Mouse (Mus musculus) intestine, embryonic 16.5 days (tissue): ENCODE data around the gene N4bp2. TPM values are rescaled to one million over a fixed set of nuclear protein-coding genes. Genes with fewer than 3 reads are reported as not detected.

ENCODE experiments used
- ATAC-seq: fragments of 200-750 bp; cut with Nextera tagmentation; 2 replicates; pipeline ENCODE4 v1.8.0; 2017; ENCODE audit warnings: moderate TSS enrichment, moderate library complexity
- H3K27ac ChIP-seq: fragments of 300-500 bp; sonication (generic); 2 replicates; pipeline ENCODE4 v1.5.1; 2014; ENCODE audit warnings: mild to moderate bottlenecking, low read length
- H3K27me3 ChIP-seq: fragments of 300-500 bp; sonication (generic); replicated peaks from 2 replicates; pipeline ENCODE4 v1.6.1; 2014; ENCODE audit warnings: low read length, control low read depth, mixed read lengths; ENCODE audit not compliant: control insufficient read depth, insufficient read depth
- H3K36me3 ChIP-seq: fragments of 300-500 bp; sonication (generic); 2 replicates; pipeline ENCODE4 v1.6.1; 2014; ENCODE audit warnings: low read length, control low read depth; ENCODE audit not compliant: control insufficient read depth, insufficient read depth
- H3K4me1 ChIP-seq: fragments of 300-500 bp; sonication (generic); 2 replicates; pipeline ENCODE4 v1.6.1; 2014; ENCODE audit warnings: low read length, control low read depth, mixed read lengths; ENCODE audit not compliant: control insufficient read depth, insufficient read depth
- H3K4me2 ChIP-seq: fragments of 300-500 bp; sonication (generic); 2 replicates; pipeline ENCODE4 v1.6.1; 2014; ENCODE audit warnings: low read depth, low read length, control low read depth
- H3K4me3 ChIP-seq: fragments of 300-500 bp; sonication (generic); 2 replicates; pipeline ENCODE4 v1.5.1; 2014; ENCODE audit warnings: mild to moderate bottlenecking, low read length
- H3K9ac ChIP-seq: fragments of 300-500 bp; sonication (generic); 2 replicates; pipeline ENCODE4 v1.6.1; 2014; ENCODE audit warnings: low read depth, low read length
- H3K9me3 ChIP-seq: fragments of 300-500 bp; sonication (generic); 2 replicates; pipeline ENCODE4 v1.6.1; 2016; ENCODE audit warnings: low read length, control low read depth; ENCODE audit not compliant: control insufficient read depth
- WGBS: fragments of 180-500 bp; shearing (Covaris S2); extraction: QIAGEN DNeasy Blood & Tissue Kit; methylation state at CpG from one replicate; pipeline ENCODE4 v1.1.7; 2014; 5-methylcytosine and 5-hydroxymethylcytosine counted together
- polyA plus RNA-seq: library from polyadenylated mRNA; unstranded; fragments of >200 nt; fragmentation: Nextera tagmentation; extraction: Ambion mirVana; gene quantifications from 2 replicates; pipeline ENCODE4 v1.2.1, GENCODE M21; 2015

N4bp2 gene
- polyA plus RNA-seq, 1 experiment from 2014 or later: 16.8 TPM

GRCm38 (mm10) chr5:65795293-65795993 is 32.1 kb downstream of the N4bp2 start:
- H3K4me2 ChIP-seq: no peak overlapping the region
- H3K4me3 ChIP-seq: no peak overlapping the region
- H3K4me1 ChIP-seq: no peaks in the 10 kb centered on the region
- no peak overlapping the region for H3K27ac ChIP-seq
- H3K27me3 ChIP-seq: no peaks in the 10 kb centered on the region
- 92% methylated on average over 9 of the region's 9 CpGs for WGBS
- no peak for ATAC-seq
- H3K9me3 ChIP-seq: no peaks in the 10 kb centered on the region
- H3K36me3 ChIP-seq: peaks cover 13% of the 10 kb centered on the region; the same call in 1 of the 2 replicates
- H3K9ac ChIP-seq: no peak overlapping the region

- peaks cover 11% of the 10 kb centered on the region; the same call in 1 of the 2 replicates for H3K36me3 ChIP-seq
- H3K27me3 ChIP-seq: no peaks in the 10 kb centered on the region
- WGBS: 97% methylated on average over 1 of the region's 1 CpGs
- no peak for ATAC-seq
- no peak overlapping the region for H3K9ac ChIP-seq
- H3K4me2 ChIP-seq: no peak overlapping the region
- H3K4me1 ChIP-seq: no peaks in the 10 kb centered on the region
- H3K4me3 ChIP-seq: no peak overlapping the region
- H3K9me3 ChIP-seq: no peaks in the 10 kb centered on the region
- H3K27ac ChIP-seq: no peak overlapping the region
These were observed 32.6 kb downstream of the N4bp2 start for GRCm38 (mm10) chr5:65795994-65796298.

GRCm38 (mm10) chr5:65823601-65824133 is 60.3 kb downstream of the N4bp2 start:
- Histone ChIP-seq H3K9ac (no peak overlapping the region), H3K4me1 (no peaks in the 10 kb centered on the region), H3K27ac (no peak overlapping the region), H3K9me3 (no peaks in the 10 kb centered on the region), H3K36me3 (peaks cover 3% of the 10 kb centered on the region; the same call in 1 of the 2 replicates), H3K27me3 (no peaks in the 10 kb centered on the region), H3K4me3 (no peak overlapping the region), H3K4me2 (no peak overlapping the region)
- no peak for ATAC-seq
- WGBS: 68% methylated on average over 5 of the region's 5 CpGs

GRCm38 (mm10) chr5:65826476-65826875 is 63.2 kb downstream of the N4bp2 start:
- Histone ChIP-seq H3K4me3 (no peak overlapping the region), H3K9ac (no peak overlapping the region), H3K27me3 (no peaks in the 10 kb centered on the region), H3K9me3 (no peaks in the 10 kb centered on the region), H3K36me3 (no peaks in the 10 kb centered on the region), H3K4me2 (no peak overlapping the region), H3K27ac (no peak overlapping the region), H3K4me1 (no peaks in the 10 kb centered on the region)
- no peak for ATAC-seq
- whole genome bisulfite sequencing: 95% methylated on average over 4 of the region's 4 CpGs

- no peak overlapping the region for H3K4me3 ChIP-seq
- ATAC-seq: no peak
- no peak overlapping the region for H3K4me2 ChIP-seq
- 91% methylated on average over 8 of the region's 8 CpGs for WGBS
- H3K9ac ChIP-seq: no peak overlapping the region
- no peaks in the 10 kb centered on the region for H3K4me1 ChIP-seq
- H3K36me3 ChIP-seq: 0 out of 2 replicates have a peak, but pooled peaks cover 2% of the 10 kb centered on the region
- H3K27ac ChIP-seq: no peak overlapping the region
- H3K9me3 ChIP-seq: no peaks in the 10 kb centered on the region
- no peaks in the 10 kb centered on the region for H3K27me3 ChIP-seq
These were observed 63.8 kb downstream of the N4bp2 start for GRCm38 (mm10) chr5:65827102-65827501.

- Histone ChIP-seq H3K36me3 (0 out of 2 replicates have a peak, but pooled peaks cover 3% of the 10 kb centered on the region), H3K4me2 (no peak overlapping the region), H3K4me1 (no peaks in the 10 kb centered on the region), H3K9ac (no peak overlapping the region), H3K27me3 (no peaks in the 10 kb centered on the region), H3K9me3 (no peaks in the 10 kb centered on the region), H3K4me3 (no peak overlapping the region), H3K27ac (no peak overlapping the region)
- no peak for ATAC-seq
- WGBS: 85% methylated on average over 5 of the region's 5 CpGs
These were observed 64.9 kb downstream of the N4bp2 start for GRCm38 (mm10) chr5:65828261-65828660.

GRCm38 (mm10) chr5:65829059-65829458 is 65.7 kb downstream of the N4bp2 start:
- Histone ChIP-seq H3K36me3 (0 out of 2 replicates have a peak, but pooled peaks cover 3% of the 10 kb centered on the region), H3K4me1 (no peaks in the 10 kb centered on the region), H3K4me3 (no peak overlapping the region), H3K27me3 (no peaks in the 10 kb centered on the region), H3K4me2 (no peak overlapping the region), H3K9ac (no peak overlapping the region), H3K9me3 (no peaks in the 10 kb centered on the region), H3K27ac (no peak overlapping the region)
- 59% methylated on average over 2 of the region's 2 CpGs for WGBS
- no peak for ATAC-seq

- 85% methylated on average over 11 of the region's 11 CpGs for WGBS
- ATAC-seq: no peak
These were observed 68.7 kb downstream of the N4bp2 start for GRCm38 (mm10) chr5:65831917-65832618.

GRCm38 (mm10) chr5:65833092-65833491 is 69.8 kb downstream of the N4bp2 start:
- H3K9me3 ChIP-seq: no peaks in the 10 kb centered on the region
- 0 out of 2 replicates have a peak, but pooled peaks cover 3% of the 10 kb centered on the region for H3K36me3 ChIP-seq
- H3K27me3 ChIP-seq: no peaks in the 10 kb centered on the region
- no peak for ATAC-seq
- no peak overlapping the region for H3K9ac ChIP-seq
- no peak overlapping the region for H3K4me3 ChIP-seq
- H3K4me1 ChIP-seq: no peaks in the 10 kb centered on the region
- H3K4me2 ChIP-seq: no peak overlapping the region
- 85% methylated on average over 3 of the region's 3 CpGs for WGBS
- no peak overlapping the region for H3K27ac ChIP-seq

More at GRCm38 (mm10) chr5:65831917-65832618, 68.7 kb downstream of the N4bp2 start:
- no peak overlapping the region for H3K4me2 ChIP-seq
- H3K9me3 ChIP-seq: no peaks in the 10 kb centered on the region
- no peaks in the 10 kb centered on the region for H3K4me1 ChIP-seq
- H3K36me3 ChIP-seq: 0 out of 2 replicates have a peak, but pooled peaks cover 3% of the 10 kb centered on the region
- H3K9ac ChIP-seq: no peak overlapping the region
- H3K27me3 ChIP-seq: no peaks in the 10 kb centered on the region
- no peak overlapping the region for H3K4me3 ChIP-seq
- no peak overlapping the region for H3K27ac ChIP-seq
